Mouse (Mus musculus): ENCODE measurements around the gene Birc7. TPM values are rescaled to one million over a fixed set of nuclear protein-coding genes. Genes with fewer than 3 reads are reported as not detected.

Birc7 gene
- not detected for total RNA-seq (2021)
- long read RNA-seq, partial matches to known transcripts: 0 of 2 reads
- long read RNA-seq, other reads (novel, unspliced or antisense): 0 of 2 reads

- no peak for DNase-seq (ENCODE audit: low spot score in 2 of 2)
Measured at GRCm38 (mm10) chr2:180928723-180929122, at the start of gene Birc7. Birc7 (plus strand) TSS chr2:180929023.

DNA sequence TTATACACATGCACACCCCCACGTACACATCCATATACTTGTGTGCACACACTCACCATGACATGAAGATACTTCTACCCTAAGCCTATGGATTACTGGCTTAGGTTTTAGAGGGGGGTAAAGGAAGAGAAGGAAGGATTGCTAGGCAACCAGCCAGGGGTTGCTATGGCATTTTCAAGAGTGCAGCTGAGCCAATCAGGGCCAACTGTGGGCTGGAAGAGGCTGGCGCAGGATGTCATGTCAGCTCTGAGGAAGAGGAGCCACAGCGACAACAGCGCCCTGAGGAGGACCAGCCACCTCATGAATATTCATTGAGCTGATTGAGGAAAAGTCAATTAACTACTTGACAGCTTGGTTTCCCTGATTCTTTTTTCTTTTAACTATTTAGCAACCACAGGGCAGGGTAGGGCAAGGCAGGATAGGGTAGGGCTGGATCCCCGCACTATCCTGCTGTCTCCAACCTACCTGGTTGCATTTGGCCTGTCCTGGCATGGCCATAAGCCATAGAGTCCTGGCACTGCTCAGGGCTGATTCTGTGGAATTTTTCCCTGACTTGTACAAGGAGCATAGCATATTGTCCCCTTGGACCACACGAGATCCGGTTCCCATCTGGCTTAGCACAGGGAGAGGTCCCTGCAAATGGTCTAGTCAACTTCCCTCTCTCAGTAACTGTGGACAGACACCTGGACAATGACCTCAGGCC lies 49.3 kb upstream of the Birc7 start:
- peak; percentile 52 to 67 for DNase-seq (ENCODE audit: low spot score in 2 of 2)

DNA sequence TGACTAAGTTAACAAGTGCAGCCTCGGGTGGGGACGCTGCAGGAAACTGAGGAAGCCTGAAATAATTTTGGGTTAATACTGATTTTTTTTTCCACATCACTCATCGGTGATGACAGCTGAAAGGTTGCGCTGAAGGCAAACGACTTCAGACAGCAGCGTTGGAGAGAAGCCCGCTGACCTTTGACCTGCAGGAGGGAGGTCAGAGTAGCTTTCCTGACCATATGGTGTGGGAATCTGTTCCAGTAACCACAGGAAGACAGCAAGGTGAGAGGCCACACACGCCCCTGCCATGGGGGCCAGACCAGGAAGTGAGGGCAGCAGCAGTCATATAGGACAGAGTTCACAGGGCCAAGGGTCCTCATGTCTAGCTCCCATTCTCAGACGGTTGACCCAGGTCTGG lies 47.5 kb upstream of the Birc7 start:
- no peak for DNase-seq (ENCODE audit: low spot score in 2 of 2)

DNA sequence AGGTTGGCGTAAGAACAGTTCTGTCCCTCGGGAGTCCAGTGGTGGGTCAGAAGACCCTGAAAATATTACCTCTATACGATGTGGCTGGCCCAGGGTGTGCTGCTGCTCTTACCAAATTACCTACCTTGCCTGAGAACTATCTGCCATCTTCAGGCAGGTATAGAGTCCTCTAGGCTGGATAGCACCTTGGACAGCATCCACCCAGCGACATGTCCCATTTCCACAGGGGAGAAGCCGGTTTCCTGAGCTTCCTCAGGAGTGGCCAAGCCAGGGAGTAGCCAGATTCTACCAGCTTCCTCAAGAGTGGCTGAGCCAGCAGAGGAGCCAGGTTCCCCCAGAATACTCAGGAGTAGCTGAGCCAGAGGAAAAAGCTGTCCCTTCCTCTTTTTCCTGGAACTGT lies 43.6 kb upstream of the Birc7 start:
- no peak for DNase-seq (ENCODE audit: low spot score in 2 of 2)

GRCm38 (mm10) chr2:180889271-180889920 lies 39.4 kb upstream of the Birc7 start:
- DNase-seq (ENCODE audit: low spot score in 2 of 2): no peak

- no peak for DNase-seq (ENCODE audit: low spot score in 2 of 2)
Measured at GRCm38 (mm10) chr2:180889921-180890280, 38.9 kb upstream of the Birc7 start.

DNA sequence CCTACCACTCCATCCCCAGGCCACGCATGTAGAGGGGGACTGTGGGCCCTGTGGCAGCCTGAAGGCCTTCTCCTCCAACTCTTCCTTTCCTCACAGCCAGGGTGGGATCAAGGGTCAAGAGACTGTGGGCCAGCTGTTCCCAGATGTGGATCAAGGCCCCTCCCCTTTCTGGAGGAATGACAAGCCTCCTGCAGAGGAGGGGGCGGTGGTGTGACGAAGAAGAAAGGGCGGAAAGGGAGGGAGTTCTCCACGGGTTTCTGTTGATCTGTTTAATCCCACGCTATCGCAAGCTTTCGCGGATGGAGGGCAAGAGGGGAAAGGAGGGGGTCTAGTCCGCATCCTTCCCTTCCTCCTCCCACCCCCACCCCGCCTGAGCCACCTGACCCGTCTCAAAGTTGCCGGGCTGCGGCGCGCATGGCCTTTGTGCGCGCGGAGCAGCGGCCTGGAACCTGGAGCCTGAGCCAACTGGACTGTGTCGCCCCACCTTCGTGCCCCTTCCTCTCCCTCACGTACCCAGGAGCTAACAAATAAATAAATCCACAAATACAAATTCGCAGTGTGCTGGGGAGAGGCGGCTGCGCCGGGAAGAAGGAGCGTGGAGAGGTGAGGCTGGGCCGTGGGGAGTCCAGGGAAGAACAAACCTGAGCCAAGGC lies 38.3 kb upstream of the Birc7 start:
- DNase-seq (ENCODE audit: low spot score in 2 of 2): no peak

DNA sequence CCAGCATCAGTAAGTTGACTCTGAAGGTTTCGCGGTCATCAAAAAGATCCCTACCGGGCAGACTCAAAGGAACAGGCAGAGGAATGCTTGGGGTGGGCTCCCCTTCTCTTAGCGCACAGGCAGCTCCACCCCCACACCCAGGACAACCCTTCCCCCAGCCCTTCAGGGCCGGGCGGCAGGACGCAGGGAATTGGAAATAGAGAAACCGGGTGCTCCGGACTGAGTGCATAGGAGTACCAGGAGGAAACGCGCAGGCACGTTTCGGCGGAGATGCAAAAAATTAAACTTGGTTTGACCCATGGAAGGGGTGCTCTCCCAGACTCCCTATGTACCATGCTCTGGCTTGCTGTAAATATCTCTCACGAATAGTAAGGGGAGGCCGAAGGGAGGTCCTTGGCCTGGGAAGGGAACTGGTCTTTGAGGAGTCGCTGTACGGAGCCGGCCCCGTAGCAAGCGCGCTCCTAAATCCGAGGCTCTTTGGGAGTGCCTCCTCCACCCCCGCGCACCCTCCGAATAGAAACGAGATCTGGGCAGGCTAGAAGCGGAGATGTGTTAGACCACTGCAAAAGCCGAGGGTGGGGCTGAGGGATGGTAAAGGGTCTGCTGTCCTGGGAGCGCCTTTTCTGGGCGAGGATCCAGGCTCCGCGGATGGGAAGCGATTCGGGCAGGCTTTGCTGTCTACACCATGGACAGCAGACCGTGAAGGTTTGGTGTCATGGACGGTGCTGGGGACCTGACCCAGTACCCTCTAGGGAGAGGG lies 37.6 kb upstream of the Birc7 start:
- DNase-seq (ENCODE audit: low spot score in 2 of 2): peak; percentile 58 to 67

DNA sequence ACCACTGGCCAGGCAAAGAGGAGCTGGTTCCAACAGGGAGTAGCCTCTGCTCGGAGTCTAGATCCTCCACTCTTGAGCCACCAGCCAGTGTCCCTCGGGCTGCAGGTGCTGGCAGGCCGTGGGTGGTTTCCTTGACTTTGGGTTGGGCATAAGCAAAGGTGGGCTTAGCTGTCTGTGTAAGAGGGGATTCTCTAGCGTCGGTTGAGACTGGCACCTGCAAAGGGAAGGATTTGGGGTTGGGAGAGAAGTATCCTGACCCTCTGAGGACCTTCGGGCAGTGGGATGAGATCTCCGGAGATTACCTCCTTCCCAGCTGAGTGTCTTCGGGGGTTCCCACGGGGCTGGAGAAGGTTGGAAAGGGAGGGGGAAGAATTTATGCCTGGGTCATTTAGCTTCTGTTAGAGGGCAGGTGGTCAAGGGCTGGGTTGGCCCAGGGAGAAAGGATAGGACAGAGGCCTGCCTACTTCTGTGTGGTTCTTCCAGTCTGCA lies 36.9 kb upstream of the Birc7 start:
- no peak for DNase-seq (ENCODE audit: low spot score in 2 of 2)

- peak; percentile 86 to 92 for DNase-seq (ENCODE audit: low spot score in 2 of 2)
Measured at GRCm38 (mm10) chr2:180892841-180893521, 35.8 kb upstream of the Birc7 start.

- peak; percentile 48 to 67 for DNase-seq (ENCODE audit: low spot score in 2 of 2)
Measured at GRCm38 (mm10) chr2:180893537-180894028, 35.2 kb upstream of the Birc7 start.

DNA sequence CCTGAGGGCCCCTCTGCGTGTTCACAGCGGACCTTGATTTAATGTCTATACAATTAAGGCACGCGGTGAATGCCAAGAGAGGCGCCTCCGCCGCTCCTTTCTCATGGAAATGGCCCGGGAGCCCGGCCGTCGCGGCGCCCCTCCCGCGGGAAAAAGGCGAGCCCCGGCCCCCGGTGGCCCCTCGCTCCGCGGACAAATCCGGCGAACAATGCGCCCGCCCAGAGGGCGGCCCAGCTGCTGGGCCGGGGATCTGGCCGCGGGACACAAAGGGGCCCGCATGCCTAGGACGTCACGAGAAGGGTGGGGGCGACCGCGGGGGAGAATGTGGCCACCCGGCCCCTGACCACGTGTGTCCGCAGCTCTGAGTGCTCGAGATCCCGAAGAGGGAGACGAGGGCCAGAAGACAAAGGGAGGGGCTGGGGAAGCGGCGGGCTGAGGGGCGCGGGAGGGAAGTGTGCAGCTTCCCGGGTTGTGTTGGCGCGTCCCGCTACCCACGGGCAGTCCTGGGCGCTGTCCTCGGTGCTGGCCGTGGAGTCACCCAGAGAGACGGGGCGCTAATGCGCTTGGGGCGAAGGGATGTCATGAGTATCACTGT lies 34.7 kb upstream of the Birc7 start:
- peak; percentile 51 to 68 for DNase-seq (ENCODE audit: low spot score in 2 of 2)

- peak; percentile 90 to 91 for DNase-seq (ENCODE audit: low spot score in 2 of 2)
Measured at GRCm38 (mm10) chr2:180894734-180895133, 34.1 kb upstream of the Birc7 start.

GRCm38 (mm10) chr2:180895321-180895720 lies 33.5 kb upstream of the Birc7 start:
- peak in 1 of 2 experiments; percentile 29 for DNase-seq (ENCODE audit: low spot score in 2 of 2)

DNA sequence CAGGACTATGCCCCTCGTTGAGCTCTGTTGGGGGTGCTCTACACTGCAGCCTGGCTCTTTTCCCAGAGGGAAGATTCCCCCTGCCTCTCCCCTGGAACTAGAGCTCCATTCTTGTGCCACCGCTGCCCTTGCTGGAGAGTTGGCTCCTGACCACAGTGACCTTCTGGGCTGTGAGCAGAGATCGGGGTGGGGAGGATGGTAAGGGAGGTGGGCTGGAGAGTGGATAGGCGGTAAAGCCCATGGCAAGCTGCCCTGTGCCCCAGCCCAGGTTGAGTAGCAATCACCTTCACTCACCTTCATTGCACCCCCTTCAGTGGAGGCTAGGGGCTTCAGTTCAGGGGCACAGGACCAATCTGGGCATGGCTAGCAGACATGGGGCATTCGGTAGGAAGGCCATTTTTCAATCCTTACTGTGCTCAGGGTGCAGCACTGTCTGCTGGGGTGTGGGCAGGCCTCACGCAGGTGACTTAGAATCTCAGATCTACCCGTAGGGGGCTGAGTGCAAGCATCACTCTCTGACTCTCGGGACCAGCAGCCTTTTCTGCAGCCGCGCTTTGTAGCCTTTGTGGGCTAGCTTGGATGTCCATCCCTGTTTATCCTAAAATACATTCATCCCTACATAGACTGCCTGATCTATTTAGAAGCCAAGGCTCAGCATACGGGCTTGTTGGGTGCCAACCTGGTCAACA lies 32.8 kb upstream of the Birc7 start:
- DNase-seq (ENCODE audit: low spot score in 2 of 2): peak in 1 of 2 experiments; percentile 39

- DNase-seq (ENCODE audit: low spot score in 2 of 2): peak; percentile 30 to 43
Measured at GRCm38 (mm10) chr2:180896819-180897625, 31.8 kb upstream of the Birc7 start.

GRCm38 (mm10) chr2:180897857-180898256 lies 31.0 kb upstream of the Birc7 start:
- DNase-seq (ENCODE audit: low spot score in 2 of 2): no peak

DNA sequence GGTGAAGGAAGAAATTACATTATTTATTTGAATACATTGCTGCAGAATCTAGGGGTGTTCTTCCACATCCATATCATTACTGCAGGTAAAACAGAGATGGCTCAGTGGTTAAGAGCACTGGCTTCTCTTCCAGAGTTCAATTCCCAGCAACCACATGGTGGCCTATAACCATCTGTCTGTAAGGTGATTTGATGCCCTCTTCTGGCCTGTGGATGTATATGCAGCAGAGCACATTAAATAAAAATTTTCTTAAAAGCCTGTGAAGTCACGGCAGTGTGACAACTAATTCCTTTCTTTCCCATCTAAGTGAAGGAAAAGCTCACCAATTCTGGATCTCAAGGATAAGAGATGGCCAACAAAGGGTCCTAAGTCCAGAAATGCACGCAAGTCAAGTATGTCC lies 26.7 kb upstream of the Birc7 start:
- DNase-seq (ENCODE audit: low spot score in 2 of 2): no peak

All from layer of hippocampus, postnatal 10 days (tissue).